Mouse (Mus musculus) layer of hippocampus, adult 11-12 months (tissue): ENCODE data around the gene Pxn.
"Not testable (repeated sequence)": the region's sequence is repeated elsewhere in the genome, so short reads cannot be mapped to it uniquely, and the experiment has no call there.

Experiments
- DNase-seq: peaks from one replicate; pipeline ENCODE4 v3.0.0; 2022; ENCODE audit warnings: low spot score

Gene Pxn

DNA sequence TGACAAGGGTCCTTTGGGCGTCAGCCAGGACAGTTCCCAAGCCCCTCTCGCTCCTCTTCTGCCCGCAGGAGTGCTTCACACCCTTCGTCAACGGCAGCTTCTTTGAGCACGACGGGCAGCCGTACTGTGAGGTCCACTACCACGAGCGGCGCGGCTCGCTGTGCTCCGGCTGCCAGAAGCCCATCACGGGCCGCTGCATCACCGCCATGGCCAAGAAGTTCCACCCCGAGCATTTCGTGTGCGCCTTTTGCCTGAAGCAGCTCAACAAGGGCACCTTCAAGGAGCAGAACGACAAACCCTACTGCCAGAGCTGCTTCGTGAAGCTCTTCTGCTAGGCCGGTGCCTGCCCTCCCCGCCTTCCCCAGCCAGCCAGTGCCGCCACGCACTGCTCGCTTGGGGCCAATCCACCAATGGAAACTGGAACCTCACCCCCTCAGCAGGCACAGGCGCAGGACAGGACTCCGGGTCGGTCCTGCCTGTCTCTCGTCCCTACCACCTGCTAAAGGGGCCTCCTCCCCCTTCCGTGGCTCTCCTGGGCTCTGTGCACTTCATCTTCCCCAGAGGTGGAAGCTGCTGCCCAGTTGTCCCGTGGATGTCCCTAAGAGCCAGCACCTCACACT lies 47.4 kb downstream of the Pxn start:
- no peak for DNase-seq

DNA sequence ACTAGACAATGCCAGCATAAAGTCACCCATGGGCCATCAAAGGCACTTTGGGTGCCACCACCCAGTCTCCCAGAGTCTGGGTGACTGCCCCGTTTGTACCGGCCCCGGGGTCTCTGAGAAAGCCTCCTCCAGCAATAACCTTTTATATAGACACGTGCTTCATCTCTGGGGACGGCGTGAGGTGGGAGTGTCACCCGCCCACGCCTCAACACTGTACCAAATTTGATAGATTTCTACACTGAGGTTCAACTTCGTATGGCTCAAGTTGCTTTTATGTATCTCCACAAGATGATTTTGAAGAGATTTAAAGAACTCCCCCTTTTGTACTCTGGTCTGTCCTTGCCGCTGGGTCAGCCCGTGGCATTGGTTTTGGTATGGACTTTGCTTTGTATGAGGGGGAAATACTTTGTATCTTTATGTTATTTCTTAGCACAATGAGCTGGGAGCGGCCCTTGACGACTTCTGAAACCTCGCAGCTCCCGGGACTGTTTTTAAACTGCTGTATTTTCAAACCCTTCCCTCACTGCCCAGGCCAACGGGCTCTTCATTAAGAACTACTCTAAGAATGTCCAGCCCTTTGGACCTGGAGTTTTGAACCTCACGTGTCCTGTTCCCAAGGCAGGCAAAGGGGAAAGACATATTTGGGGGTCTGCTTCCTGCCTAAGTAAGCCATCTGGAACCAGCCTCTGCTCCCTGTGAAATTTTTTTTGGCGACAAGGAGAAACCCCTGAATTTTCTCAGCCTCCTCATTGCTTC lies 48.2 kb downstream of the Pxn start:
- DNase-seq: no peak

DNA sequence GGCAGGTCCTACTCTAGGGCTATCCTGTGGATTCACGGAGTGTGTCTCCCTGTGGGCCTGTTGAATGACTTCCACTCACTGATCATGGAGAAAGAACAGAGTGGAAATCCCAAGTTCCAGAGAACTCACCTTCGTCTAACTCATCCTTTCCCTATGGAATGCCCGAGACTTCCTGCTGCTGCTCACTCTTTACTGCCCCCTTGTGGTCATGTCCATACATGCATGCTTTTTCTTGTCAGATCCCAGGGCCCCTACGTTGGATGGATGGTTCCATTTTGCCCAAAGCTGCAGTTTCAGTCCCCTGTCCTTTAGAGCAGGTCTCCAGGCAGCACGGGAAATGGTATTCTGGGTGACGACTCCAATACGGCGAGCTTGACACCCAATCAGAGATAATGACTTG lies 49.7 kb downstream of the Pxn start:
- DNase-seq: peak; percentile 86

DNA sequence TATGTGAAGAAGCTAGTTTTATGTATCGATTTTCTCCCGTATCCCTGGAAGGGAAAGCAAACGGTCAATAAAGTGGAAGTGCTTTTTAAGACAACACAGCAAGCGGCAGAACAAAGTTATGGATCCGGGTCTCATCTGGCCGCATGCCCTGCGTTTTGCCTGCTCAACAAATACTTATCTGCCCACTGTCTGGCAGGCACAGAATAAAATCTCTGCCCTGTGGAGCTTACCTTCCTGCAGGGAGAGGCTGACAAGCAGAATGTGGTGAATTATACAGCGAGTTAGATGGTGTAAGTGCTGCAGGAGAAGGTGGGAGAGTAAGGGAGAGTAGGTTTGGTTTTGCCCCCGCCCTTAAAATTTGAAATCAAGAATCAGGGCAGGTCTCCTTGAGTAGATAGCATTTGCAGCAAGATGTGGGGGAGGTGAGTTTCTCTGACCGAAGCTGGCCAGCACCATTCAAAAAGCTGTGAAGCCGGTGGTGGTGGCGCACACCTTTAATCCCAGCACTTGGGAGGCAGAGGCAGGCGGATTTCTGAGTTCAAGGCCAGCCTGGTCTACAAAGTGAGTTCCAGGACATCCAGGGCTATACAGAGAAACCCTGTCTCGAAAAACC lies 51.8 kb downstream of the Pxn start:
- DNase-seq: no peak

DNA sequence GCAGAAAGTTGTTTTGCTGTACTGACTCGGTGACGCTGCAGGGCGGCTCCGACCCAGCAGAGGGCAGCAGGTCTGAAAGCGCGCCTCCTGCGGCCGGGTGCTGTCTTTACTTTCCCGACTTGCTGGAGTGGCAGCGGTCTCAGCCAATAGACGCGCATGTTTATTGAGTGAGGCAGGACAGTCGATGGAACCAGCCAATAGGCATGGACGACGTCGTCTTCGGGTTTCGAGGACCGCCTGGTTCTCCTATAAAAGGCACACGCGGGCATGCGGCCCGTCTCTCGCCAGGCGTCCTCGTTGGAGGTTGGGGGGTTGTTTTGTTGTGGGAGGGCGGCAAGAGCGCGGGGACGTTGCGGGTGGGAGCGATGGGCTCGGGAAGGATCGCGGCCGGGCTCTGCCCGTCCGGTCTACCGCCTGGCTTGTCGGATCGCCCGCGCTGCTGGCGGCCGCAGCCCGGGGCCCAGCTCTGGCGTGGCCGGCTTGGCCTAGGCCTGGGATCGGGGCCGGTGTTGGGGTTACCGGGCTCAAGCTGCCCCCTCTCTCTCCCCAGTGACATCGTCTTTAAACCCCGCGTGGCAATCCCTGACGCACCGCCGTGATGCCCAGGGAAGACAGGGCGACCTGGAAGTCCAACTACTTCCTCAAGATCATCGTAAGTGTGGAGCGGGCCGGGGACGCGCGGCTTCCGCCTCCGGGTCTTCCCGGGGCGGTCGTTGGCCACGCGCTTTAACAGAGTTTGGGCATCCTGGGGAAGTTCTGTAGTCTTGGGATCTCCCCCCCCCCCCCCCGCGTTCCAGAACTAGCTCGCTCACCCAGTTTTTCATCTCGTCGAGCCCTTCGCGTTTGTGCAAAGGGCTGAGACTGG lies 53.0 kb downstream of the Pxn start, which contains the start of gene Rplp0:
TSS of gene Rplp0 (plus strand) at position 231 of the 865 bp plus-strand sequence.
- DNase-seq: peak; percentile 100

DNA sequence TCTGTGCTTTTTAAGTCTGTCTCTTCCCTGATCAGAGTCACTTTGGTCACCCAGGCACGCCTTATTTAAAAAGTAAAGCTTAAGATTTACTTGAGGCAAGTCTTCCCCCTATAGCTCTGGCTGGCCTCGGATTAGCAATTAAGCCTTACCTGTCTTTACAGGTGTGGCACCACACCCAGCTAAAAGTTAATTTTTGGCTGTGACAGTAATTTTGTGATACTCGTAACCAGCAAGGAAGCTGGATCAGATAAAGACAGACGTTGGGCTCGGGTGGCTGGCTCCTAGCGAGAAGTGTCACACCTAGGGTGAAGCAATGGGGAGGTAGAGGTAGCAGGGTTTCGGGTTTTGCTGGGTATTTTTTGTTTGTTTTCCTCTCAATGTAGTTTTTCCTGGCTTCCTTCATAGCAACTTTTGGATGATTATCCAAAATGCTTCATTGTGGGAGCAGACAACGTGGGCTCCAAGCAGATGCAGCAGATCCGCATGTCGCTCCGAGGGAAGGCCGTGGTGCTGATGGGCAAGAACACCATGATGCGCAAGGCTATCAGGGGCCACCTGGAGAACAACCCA lies 53.9 kb downstream of the Pxn start:
- DNase-seq: no peak

DNA sequence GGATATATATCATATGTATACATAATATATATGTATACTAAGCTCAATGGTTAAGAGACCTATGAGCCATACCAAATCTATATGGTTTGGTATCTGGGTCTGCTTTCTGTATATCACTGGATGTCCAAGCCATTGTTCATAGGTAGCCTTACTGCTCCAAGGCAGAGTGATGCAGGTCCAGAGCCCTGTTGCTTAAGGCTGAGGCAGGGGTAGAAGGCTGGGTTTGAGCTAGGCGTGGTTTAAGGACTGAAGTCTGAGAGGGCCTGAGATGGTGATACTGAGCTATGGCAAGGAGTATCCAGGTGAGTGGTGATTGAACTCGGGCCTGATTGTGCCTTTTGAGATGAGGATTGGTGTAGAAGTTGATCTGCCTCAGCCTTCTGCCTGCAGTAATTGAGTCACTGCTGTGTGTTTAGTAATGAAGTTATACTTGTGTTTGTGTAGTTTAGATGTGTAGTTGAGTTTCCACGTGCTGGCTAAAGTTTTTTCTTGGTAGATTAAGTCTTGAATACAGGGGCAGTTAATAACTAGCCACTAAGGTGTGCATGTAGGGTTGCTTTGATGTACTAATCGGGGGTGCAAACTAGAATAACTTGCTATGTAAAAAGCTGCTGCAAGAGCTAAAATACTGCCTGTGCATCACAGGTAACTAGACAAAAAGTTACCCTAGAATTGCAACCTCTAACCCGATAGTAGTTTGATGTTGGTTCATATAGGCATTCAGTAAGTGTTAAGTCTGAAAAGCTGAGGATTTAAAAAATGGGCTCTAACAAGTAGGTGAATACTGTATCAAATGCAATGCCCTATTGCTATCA lies 57.5 kb downstream of the Pxn start:
- no peak for DNase-seq

DNA sequence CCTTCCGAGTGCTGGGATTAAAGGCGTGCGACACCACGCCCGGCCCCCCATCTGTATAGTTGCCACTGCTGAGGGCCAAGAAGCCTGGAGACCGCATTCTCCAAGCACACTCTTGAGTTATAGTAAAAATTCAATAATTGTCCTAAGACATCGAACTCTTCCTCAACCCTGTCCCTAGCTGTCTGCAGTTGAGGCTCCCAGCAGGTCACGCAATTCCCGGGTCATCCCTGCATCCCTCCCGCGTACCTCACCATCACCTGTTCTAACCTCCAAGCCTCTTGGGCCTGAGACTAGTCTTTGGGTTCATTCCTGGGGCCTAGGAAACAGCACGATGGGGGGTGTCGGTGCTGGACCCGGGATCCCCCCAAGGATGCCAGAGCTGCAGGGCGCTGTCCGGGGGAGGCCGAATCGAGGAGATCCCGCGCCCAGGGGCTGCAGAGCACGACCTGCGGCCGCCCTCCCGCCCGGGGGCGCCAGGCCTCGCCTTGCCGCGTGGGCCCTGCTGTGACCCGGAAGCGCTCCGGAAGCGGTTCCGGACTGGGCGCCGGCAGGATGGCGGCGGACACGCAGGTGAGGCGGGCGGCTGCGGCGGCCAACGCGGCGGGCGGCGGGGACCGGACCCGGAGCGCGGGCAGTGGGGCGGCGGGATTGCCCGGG lies 58.4 kb downstream of the Pxn start, which contains the start of gene Gcn1l1:
TSS of gene Gcn1l1 (plus strand) at position 518 of the 657 bp plus-strand sequence.
- peak; percentile 75 for DNase-seq

DNA sequence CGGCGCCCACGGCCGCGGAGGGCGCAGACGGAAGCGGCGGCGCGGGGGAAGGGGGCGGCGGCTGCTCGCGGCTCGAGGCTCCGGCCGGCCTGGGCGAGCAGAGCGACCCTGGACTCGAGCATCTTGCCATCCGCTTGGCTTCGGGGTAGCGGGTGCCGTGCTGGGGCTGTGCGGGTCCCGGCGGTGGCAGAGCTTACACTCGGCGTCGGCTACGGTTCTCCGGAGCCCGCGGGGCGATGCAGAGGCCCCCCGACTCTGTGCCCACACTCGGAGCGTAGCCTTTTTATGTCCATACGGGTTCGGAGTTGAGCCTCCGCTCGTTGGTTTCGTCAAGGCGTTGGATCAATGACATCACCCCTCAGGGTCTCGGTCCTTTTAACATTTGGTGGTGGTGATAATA lies 58.9 kb downstream of the Pxn start:
- no peak for DNase-seq

DNA sequence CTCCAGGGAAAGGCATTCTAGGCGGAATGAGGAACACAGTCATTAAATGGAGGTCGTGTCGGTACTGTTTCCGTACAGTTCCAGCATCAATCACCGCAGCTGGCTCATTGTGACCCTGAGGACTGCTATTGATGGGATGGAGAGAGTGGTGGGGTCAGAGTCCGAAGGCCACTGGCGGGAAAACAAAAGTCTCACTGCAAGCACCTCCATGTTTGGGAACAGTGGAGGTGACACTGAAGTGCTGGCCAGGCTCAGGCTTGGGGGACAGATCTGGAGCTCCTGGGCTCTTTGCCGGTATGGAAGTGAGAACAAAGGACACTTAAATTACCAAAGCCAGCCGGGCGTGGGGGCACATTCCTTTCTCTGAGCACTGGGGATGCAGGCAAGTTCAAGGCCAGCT lies 62.2 kb downstream of the Pxn start:
- DNase-seq: no peak

DNA sequence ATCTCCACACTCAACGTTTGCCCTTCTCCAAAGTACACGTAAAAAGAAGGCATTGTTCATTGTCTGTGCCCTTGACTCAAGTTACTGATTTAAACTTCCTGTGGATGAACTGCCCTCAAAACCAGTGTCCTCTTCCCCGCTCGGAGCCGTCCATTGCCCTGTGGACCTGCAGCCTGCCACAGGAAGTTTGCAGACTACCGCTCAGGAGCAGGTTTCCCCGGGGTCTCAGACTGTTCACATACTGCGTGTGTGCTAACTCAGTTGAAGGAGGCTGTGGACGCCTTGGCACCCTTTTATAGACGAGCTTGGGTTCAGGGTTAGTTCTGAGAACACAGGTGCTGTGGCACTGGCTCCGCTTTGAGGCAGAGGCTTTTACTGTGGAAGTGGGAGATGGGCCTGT lies 62.8 kb downstream of the Pxn start:
- DNase-seq: no peak

DNA sequence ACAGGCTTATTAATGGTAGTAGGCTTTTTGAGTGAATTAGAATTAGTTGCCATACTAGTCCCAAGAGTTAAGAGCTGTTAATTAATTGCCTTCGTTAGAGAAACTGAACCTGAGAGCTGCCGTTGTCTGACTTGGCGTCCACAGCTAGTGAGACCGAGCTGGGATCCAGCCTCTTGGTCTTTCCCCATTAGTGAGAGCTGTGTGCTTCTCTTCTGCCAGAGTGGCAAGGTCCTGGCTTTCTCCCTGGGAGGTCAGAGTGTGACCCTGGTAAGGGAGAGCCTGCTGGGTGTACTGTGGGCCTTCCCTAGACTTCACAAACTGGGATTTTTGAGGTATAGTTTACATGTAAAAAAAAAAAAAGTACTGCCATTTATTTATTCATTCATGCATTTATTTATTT lies 63.2 kb downstream of the Pxn start:
- no peak for DNase-seq

DNA sequence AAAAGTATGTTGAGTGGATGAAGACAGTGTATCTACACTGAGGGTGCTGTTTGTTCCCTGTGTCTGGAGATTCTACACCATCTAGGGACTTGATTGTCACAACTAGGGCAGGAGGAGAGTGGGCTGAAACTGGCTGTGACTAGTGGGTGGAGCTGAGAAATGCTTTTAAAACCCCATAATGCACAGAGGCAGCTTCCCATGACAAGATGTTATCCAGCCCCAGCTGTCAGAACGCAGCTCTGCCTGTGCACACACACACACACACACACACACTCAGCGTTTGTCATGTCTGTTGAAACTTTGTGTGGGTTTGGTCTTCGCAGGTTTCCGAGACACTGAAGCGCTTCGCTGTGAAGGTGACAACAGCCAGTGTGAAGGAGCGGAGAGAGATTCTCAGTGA lies 64.6 kb downstream of the Pxn start:
- DNase-seq: peak; percentile 66

DNA sequence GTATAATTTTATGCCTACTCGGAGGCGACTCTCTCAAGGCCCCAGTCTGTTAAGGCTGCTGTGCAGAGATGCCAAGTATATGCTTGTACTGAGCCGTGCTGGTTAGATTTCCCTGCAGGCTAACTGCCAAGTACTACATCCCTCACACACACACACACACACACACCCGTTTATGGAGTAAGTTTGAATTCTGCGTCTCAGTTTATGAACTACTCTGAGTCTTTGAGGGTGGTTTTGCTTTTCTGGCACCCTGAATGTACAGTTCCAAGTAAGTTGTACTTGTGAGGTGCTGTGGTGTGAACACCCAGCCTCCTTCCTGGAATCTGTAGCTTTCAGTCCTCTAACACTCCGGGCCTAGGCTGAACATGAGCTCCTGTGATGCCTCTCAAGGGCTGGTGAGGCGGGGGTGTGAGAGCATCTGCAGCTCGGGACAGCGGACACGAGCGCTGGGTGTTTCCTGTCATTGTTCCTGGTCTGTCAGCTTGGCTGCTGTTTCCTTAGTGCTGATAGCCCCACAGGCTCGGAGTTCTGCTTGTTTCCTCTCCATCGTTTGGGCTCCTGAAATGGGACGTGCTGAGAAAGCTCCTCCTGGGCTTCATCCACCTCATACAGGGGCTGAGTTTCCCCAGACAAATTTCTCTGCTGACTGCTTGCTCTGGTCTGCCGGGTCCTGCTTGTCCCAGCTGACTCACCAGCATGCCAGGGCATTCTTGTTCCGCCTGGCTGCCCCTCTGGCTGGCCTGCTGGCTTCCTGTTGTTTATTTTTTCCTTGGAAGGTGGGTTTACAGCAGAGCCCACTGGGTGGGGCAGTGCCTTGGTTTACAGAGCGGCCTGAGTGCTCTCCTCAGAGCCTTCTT lies 66.4 kb downstream of the Pxn start:
- peak; percentile 34 for DNase-seq

DNA sequence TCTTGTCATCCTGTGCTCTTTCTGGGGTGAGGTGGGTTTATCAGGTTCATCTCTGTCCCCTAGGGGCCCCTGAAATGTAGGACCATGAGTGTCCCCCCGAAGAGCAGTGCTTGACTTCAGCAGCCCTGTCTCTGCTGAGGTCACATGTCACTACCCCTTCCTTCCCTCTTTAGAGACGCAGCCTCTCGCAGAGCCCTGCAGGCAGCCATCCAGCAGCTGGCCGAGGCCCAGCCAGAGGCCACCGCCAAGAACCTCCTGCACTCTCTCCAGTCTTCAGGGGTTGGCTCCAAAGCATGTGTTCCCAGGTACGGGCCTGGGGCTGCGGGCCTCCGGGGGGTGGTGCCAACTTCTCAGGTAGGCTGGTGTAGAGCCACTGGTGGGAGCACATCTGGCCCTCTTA lies 68.5 kb downstream of the Pxn start:
- peak; percentile 36 for DNase-seq

DNA sequence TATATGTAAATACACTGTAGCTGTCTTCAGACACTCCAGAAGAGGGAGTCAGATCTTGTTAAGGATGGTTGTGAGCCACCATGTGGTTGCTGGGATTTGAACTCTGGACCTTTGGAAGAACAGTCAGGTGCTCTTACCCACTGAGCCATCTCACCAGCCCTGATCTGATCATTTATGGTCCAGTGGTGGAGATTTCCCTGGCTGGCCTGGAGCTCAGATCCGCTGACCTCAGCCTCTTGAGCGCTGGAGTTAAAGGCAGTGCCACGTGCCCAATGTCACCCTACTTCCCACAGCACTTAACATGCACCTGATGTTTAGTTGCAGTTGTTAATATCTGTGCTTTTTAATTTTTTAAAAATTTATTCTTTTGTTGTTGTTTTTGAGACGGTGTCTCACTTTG lies 71.2 kb downstream of the Pxn start:
- DNase-seq: not testable (repeated sequence)

DNA sequence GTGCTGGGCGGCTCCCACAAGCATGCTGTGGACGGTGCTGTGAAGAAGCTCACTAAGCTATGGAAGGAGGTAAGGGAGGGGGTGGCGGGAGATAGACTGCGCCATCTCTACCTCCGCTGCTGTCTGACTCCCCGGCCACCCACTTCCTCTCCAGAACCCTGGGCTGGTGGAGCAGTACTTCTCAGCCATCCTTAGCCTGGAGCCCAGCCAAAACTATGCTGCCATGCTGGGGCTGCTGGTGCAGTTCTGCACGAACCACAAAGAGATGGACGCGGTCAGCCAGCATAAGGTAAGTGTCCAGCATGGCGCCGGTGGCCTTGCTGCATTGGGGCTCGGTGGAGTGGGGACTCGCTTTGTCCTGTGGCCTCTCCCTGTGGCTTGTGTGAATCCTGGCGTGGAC lies 72.4 kb downstream of the Pxn start:
- no peak for DNase-seq

DNA sequence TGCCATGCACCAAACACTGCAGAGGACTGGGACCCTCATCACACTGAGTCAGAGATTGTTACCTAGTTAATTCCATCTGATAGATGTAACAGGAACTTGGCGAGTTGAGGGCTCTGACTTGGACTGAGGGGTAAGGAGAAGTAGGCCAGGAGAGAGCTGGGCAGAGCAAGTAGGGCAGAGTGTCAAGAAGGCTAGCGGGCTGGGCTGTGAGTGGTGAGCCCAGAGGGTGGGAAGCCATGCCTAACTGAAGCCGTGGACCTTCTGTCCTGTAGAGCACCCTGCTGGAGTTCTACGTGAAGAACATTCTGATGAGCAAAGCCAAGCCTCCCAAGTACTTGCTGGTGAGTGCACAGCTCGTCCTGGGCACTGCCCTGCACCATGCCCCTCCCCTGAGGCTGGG lies 72.9 kb downstream of the Pxn start:
- no peak for DNase-seq

DNA sequence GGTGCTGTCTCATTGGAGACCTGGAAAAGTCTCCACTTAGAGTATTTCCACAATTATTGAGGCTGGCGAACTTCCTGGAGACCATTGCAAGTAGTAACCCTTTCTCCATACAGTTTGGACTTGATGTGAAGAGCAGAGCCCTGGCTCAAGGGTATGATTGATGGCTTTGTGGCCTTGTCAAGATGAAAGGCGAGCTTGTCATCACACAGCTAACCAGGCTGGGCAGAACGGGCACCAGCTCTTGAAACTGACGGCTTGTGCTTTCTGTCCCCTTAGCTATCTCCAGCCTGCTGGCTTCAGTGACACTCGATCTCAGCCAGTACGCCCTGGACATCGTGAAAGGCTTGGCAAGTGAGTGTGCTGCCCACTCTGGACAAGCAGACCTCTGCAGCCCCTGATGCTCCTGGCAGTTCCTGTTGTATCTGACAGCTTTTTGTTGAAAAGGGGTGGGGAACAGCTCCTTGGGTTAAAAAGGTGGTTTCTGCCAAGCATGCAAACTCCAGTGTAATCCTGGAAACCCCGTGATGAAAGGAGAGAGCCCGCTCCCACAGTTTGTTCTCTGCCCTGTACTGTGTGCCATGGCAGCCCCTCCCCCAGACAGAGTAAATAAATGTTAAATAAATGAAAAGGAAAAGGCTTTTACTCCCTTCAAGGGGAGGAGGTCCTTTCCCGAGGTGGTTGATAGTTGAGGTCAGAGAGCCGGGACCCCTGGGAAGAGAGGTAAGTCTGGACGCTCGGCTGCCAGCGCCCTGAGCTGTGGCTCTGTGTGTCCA lies 73.9 kb downstream of the Pxn start:
- no peak for DNase-seq
